Mouse (Mus musculus): Measurements from ENCODE around the gene Atf2. TPM values are rescaled to one million over a fixed set of nuclear protein-coding genes. Genes with fewer than 3 reads are reported as not detected.
"Not testable (repeated sequence)": the region's sequence is repeated elsewhere in the genome, so short reads cannot be mapped to it uniquely, and the experiment has no call there.

Atf2 gene
- polyA plus RNA-seq, 1 experiment from 2014 or later = 98.5 TPM

GRCm38 (mm10) chr2:73909116-73909515, 16.7 kb upstream of the Atf2 start:
- ATAC-seq (ENCODE audit: low FRiP score, low read depth) = no peak
- Histone ChIP-seq H3K4me1 (peaks cover 8% of the 10 kb centered on the region), H3K27me3 (replicated peaks) (no peaks in the 10 kb centered on the region), H3K9me3 (no peaks in the 10 kb centered on the region), H3K9ac (no peak overlapping the region), H3K4me2 (replicated peaks) (no peak overlapping the region), H3K36me3 (peaks cover 31% of the 10 kb centered on the region), H3K27ac (no peak overlapping the region), H3K4me3 (no peak overlapping the region)
- 97% methylated on average over 2 of the region's 2 CpGs for WGBS

GRCm38 (mm10) chr2:73904679-73905078, 12.2 kb upstream of the Atf2 start:
- H3K9ac ChIP-seq; H3K9me3 ChIP-seq; ATAC-seq (ENCODE audit: low FRiP score, low read depth); H3K4me1 ChIP-seq; H3K4me3 ChIP-seq; H3K4me2 ChIP-seq (replicated peaks); H3K27ac ChIP-seq; H3K27me3 ChIP-seq (replicated peaks): not testable (repeated sequence)
- H3K36me3 ChIP-seq = peaks cover 34% of the 10 kb centered on the region

GRCm38 (mm10) chr2:73903536-73903935, 11.1 kb upstream of the Atf2 start:
- ATAC-seq (ENCODE audit: low FRiP score, low read depth) = no peak
- Histone ChIP-seq H3K27ac (no peak overlapping the region), H3K4me2 (replicated peaks) (no peak overlapping the region), H3K36me3 (peaks cover 27% of the 10 kb centered on the region), H3K4me1 (no peaks in the 10 kb centered on the region), H3K9me3 (no peaks in the 10 kb centered on the region), H3K27me3 (replicated peaks) (no peaks in the 10 kb centered on the region), H3K9ac (no peak overlapping the region), H3K4me3 (no peak overlapping the region)
- 94% methylated on average over 2 of the region's 2 CpGs for WGBS

GRCm38 (mm10) chr2:73902328-73902727, 9.9 kb upstream of the Atf2 start:
- H3K4me3 ChIP-seq; ATAC-seq (ENCODE audit: low FRiP score, low read depth); H3K9ac ChIP-seq; H3K4me2 ChIP-seq (replicated peaks); H3K9me3 ChIP-seq; H3K27me3 ChIP-seq (replicated peaks); H3K4me1 ChIP-seq; H3K27ac ChIP-seq: not testable (repeated sequence)
- H3K36me3 ChIP-seq = peaks cover 15% of the 10 kb centered on the region
- 89% methylated on average over 3 of the region's 3 CpGs for WGBS

- no peaks in the 10 kb centered on the region for H3K27me3 ChIP-seq (replicated peaks)
- H3K4me1 ChIP-seq = no peaks in the 10 kb centered on the region
- no peak overlapping the region for H3K4me2 ChIP-seq (replicated peaks)
- peaks cover 6% of the 10 kb centered on the region for H3K36me3 ChIP-seq
- no peak overlapping the region for H3K9ac ChIP-seq
- no peak overlapping the region for H3K4me3 ChIP-seq
- no peaks in the 10 kb centered on the region for H3K9me3 ChIP-seq
- H3K27ac ChIP-seq = no peak overlapping the region
- ATAC-seq (ENCODE audit: low FRiP score, low read depth) = no peak
These were observed 8.7 kb upstream of the Atf2 start for GRCm38 (mm10) chr2:73901169-73901568.

DNA sequence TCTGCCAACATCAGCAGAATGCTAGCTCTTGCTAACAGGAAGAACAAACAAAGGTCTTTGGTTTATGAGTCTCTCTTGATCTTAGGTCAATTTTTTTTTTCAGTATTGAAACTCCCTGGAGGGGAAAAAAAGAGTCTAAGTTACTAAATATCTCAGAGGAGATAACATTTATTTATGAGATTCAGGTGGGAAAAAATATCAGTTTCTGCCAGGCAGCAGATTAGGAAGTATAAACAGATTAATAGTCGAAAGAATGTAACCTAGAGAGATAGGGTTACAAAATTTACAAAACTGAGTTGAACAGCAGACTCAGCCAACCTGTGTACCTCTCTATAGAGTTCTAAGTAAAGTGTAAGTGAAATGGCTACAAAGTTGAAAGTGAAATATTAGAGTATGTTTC, 7.9 kb upstream of the Atf2 start:
- H3K4me2 ChIP-seq (replicated peaks) = no peak overlapping the region
- no peak overlapping the region for H3K9ac ChIP-seq
- H3K4me1 ChIP-seq = no peaks in the 10 kb centered on the region
- WGBS = 91% methylated on average over 1 of the region's 1 CpGs
- H3K9me3 ChIP-seq = no peaks in the 10 kb centered on the region
- no peaks in the 10 kb centered on the region for H3K27me3 ChIP-seq (replicated peaks)
- H3K27ac ChIP-seq = no peak overlapping the region
- peaks cover 4% of the 10 kb centered on the region for H3K36me3 ChIP-seq
- no peak for ATAC-seq (ENCODE audit: low FRiP score, low read depth)
- no peak overlapping the region for H3K4me3 ChIP-seq

DNA sequence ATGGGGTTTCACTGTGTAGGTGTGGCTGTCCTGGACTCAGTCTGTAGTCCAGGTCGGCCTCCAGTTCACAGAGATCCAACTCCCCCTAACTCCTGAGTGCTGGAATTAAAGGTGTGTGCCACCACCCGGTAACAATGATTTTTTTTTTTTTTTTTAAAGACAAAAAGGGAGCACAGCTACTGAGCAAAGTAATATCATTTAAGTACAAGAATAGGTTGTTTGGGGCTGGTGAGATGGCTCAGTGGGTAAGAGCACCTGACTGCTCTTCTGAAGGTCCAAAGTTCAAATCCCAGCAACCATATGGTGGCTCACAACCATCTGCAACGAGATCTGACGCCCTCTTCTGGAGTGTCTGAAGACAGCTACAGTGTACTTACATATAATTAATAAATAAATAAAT, 4.5 kb upstream of the Atf2 start:
- not testable (repeated sequence) for H3K9me3 ChIP-seq; H3K27ac ChIP-seq; H3K4me2 ChIP-seq (replicated peaks); H3K36me3 ChIP-seq; H3K9ac ChIP-seq; H3K27me3 ChIP-seq (replicated peaks); H3K4me3 ChIP-seq; H3K4me1 ChIP-seq; ATAC-seq (ENCODE audit: low FRiP score, low read depth)
- 79% methylated on average over 4 of the region's 4 CpGs for WGBS

GRCm38 (mm10) chr2:73893473-73894270, 1.2 kb upstream of the Atf2 start:
- Histone ChIP-seq H3K9me3 (no peaks in the 10 kb centered on the region), H3K4me3 (peak overlapping the region; percentile 91), H3K27me3 (replicated peaks) (no peaks in the 10 kb centered on the region), H3K9ac (peak overlapping the region; percentile 63), H3K36me3 (no peaks in the 10 kb centered on the region), H3K4me1 (0 out of 2 replicates have a peak, but pooled peaks cover 3% of the 10 kb centered on the region), H3K27ac (no peak overlapping the region), H3K4me2 (replicated peaks) (peak overlapping the region; percentile 61)
- no peak for ATAC-seq (ENCODE audit: low FRiP score, low read depth)
- 66% methylated on average over 22 of the region's 22 CpGs for WGBS

GRCm38 (mm10) chr2:73891701-73892463, 557 bp downstream of the Atf2 start:
- Histone ChIP-seq H3K27ac (peak overlapping the region; percentile 89), H3K4me3 (peak overlapping the region; percentile 91), H3K4me1 (0 out of 2 replicates have a peak, but pooled peaks cover 3% of the 10 kb centered on the region), H3K9me3 (no peaks in the 10 kb centered on the region), H3K27me3 (replicated peaks) (no peaks in the 10 kb centered on the region), H3K9ac (peak overlapping the region; percentile 96), H3K36me3 (no peaks in the 10 kb centered on the region), H3K4me2 (replicated peaks) (peak overlapping the region; percentile 80)
- under 1% methylated on average over 54 of the region's 54 CpGs for WGBS
- no peak; the same call in 1 of the 2 replicates for ATAC-seq (ENCODE audit: low FRiP score, low read depth)

- H3K9me3 ChIP-seq = no peaks in the 10 kb centered on the region
- no peak for ATAC-seq (ENCODE audit: low FRiP score, low read depth)
- no peak overlapping the region for H3K4me2 ChIP-seq (replicated peaks)
- H3K27ac ChIP-seq = no peak overlapping the region
- no peak overlapping the region for H3K4me3 ChIP-seq
- no peaks in the 10 kb centered on the region for H3K36me3 ChIP-seq
- WGBS = 86% methylated on average over 2 of the region's 2 CpGs
- no peak overlapping the region for H3K9ac ChIP-seq
- H3K4me1 ChIP-seq = no peaks in the 10 kb centered on the region
- H3K27me3 ChIP-seq (replicated peaks) = no peaks in the 10 kb centered on the region
These were observed 6.4 kb downstream of the Atf2 start for GRCm38 (mm10) chr2:73885997-73886396.

- no peak overlapping the region for H3K4me2 ChIP-seq (replicated peaks)
- WGBS = 94% methylated on average over 2 of the region's 2 CpGs
- no peak overlapping the region for H3K4me3 ChIP-seq
- no peak for ATAC-seq (ENCODE audit: low FRiP score, low read depth)
- H3K27ac ChIP-seq = no peak overlapping the region
- H3K9ac ChIP-seq = no peak overlapping the region
- H3K27me3 ChIP-seq (replicated peaks) = no peaks in the 10 kb centered on the region
- H3K36me3 ChIP-seq = peaks cover 15% of the 10 kb centered on the region
- H3K4me1 ChIP-seq = no peaks in the 10 kb centered on the region
- H3K9me3 ChIP-seq = no peaks in the 10 kb centered on the region
These were observed 14.5 kb downstream of the Atf2 start for GRCm38 (mm10) chr2:73877891-73878290.

- H3K4me3 ChIP-seq = no peak overlapping the region
- no peaks in the 10 kb centered on the region for H3K27me3 ChIP-seq (replicated peaks)
- WGBS = 84% methylated on average over 16 of the region's 16 CpGs
- no peaks in the 10 kb centered on the region for H3K9me3 ChIP-seq
- no peak for ATAC-seq (ENCODE audit: low FRiP score, low read depth)
- no peak overlapping the region for H3K27ac ChIP-seq
- H3K4me1 ChIP-seq = no peaks in the 10 kb centered on the region
- H3K36me3 ChIP-seq = peaks cover 14% of the 10 kb centered on the region
- H3K4me2 ChIP-seq (replicated peaks) = no peak overlapping the region
- H3K9ac ChIP-seq = no peak overlapping the region
These were observed 24.5 kb downstream of the Atf2 start for GRCm38 (mm10) chr2:73867764-73868487.
